Mouse (Mus musculus) ES-Bruce4 (cell line): Measurements from ENCODE around the gene Prkd2.

Experiments
- CTCF ChIP-seq: IDR thresholded peaks from one replicate; pipeline ENCODE4 v1.8.1; 2011; ENCODE audit warnings: low read depth, low read length
- POLR2A ChIP-seq: IDR thresholded peaks from one replicate; pipeline ENCODE4 v1.8.1; 2011; ENCODE audit warnings: low read length; ENCODE audit not compliant: insufficient read depth

- TF ChIP-seq POLR2A (no peak), CTCF (no peak)
Measured at GRCm38 (mm10) chr7:16841078-16841477, 1.6 kb upstream of the Prkd2 start.
